Mouse (Mus musculus) stomach, postnatal 0 days (tissue): ENCODE data around the gene Prkcq. TPM values are rescaled to one million over a fixed set of nuclear protein-coding genes. Genes with fewer than 3 reads are reported as not detected.

Source experiments
- ATAC-seq: fragments of 200-750 bp; cut with Nextera tagmentation; 2 replicates; pipeline ENCODE4 v1.8.0; 2017; ENCODE audit not compliant: low FRiP score, low TSS enrichment
- DNase-seq: peaks from one replicate; pipeline ENCODE4 v3.0.0-alpha.2; 2016; ENCODE audit warnings: low spot score
- H3K27ac ChIP-seq: fragments of 300-500 bp; sonication (generic); replicated peaks from 2 replicates; pipeline ENCODE4 v1.5.1; 2014; ENCODE audit warnings: mild to moderate bottlenecking, control low read depth
- H3K27me3 ChIP-seq: fragments of 300-500 bp; sonication (generic); 2 replicates; pipeline ENCODE4 v1.6.1; 2014; ENCODE audit warnings: low read length; ENCODE audit not compliant: control insufficient read depth, insufficient read depth
- H3K36me3 ChIP-seq: fragments of 300-500 bp; sonication (generic); 2 replicates; pipeline ENCODE4 v1.6.1; 2014; ENCODE audit warnings: low read length, mixed read lengths; ENCODE audit not compliant: control insufficient read depth, insufficient read depth
- H3K4me1 ChIP-seq: fragments of 300-500 bp; sonication (generic); replicated peaks from 2 replicates; pipeline ENCODE4 v1.6.1; 2014; ENCODE audit warnings: antibody characterized with exemption; ENCODE audit not compliant: control insufficient read depth, insufficient read depth
- H3K4me2 ChIP-seq: fragments of 300-500 bp; sonication (generic); replicated peaks from 2 replicates; pipeline ENCODE4 v1.6.1; 2014; ENCODE audit warnings: low read depth, mild to moderate bottlenecking, control low read depth, moderate library complexity
- H3K4me3 ChIP-seq: fragments of 300-500 bp; sonication (generic); 2 replicates; pipeline ENCODE4 v1.5.1; 2014; ENCODE audit warnings: low read depth, low read length, control low read depth
- H3K9ac ChIP-seq: fragments of 300-500 bp; sonication (generic); 2 replicates; pipeline ENCODE4 v1.6.1; 2014; ENCODE audit warnings: mild to moderate bottlenecking, low read length, control low read depth, mixed read lengths
- H3K9me3 ChIP-seq: fragments of 300-500 bp; sonication (generic); 2 replicates; pipeline ENCODE4 v1.6.1; 2016; ENCODE audit warnings: low read length; ENCODE audit not compliant: control insufficient read depth
- CTCF ChIP-seq: IDR thresholded peaks from 2 replicates; pipeline ENCODE4 v1.5.1; 2016; ENCODE audit warnings: antibody characterized with exemption, low read depth, mild to moderate bottlenecking, moderate library complexity
- EP300 ChIP-seq: optimal IDR thresholded peaks from 2 replicates; pipeline ENCODE3; 2016; ENCODE audit warnings: antibody characterized with exemption
- WGBS: fragments of 180-500 bp; shearing (Covaris S2); extraction: QIAGEN DNeasy Blood & Tissue Kit; methylation state at CpG from one replicate; pipeline ENCODE4 v1.1.7; 2014; 5-methylcytosine and 5-hydroxymethylcytosine counted together
- polyA plus RNA-seq: library from polyadenylated mRNA; unstranded; fragments of >200 nt; fragmentation: Nextera tagmentation; extraction: Ambion mirVana; gene quantifications from 2 replicates; pipeline ENCODE4 v1.2.1, GENCODE M21; 2015

Gene Prkcq
- polyA plus RNA-seq, 1 experiment from 2014 or later, result 0.91 TPM

- 62% methylated on average over 5 of the region's 5 CpGs for WGBS
- H3K27me3 ChIP-seq, result no peaks in the 10 kb centered on the region
- H3K4me3 ChIP-seq, result no peak overlapping the region
- no peak for DNase-seq
- TF ChIP-seq CTCF, result no peak
- TF ChIP-seq EP300, result no peak
- ATAC-seq, result no peak
- H3K4me2 ChIP-seq, result no peak overlapping the region
- H3K27ac ChIP-seq, result no peak overlapping the region
- no peaks in the 10 kb centered on the region for H3K9me3 ChIP-seq
- no peaks in the 10 kb centered on the region for H3K4me1 ChIP-seq
- H3K36me3 ChIP-seq, result no peaks in the 10 kb centered on the region
- no peak overlapping the region for H3K9ac ChIP-seq
Observed at GRCm38 (mm10) chr2:11216847-11217246, 44.9 kb downstream of the Prkcq start.

GRCm38 (mm10) chr2:11218122-11218521, 46.2 kb downstream of the Prkcq start:
- no peak overlapping the region for H3K4me3 ChIP-seq
- DNase-seq, result no peak
- TF ChIP-seq EP300 (no peak), CTCF (no peak)
- no peak overlapping the region for H3K4me2 ChIP-seq
- 75% methylated on average over 5 of the region's 5 CpGs for WGBS
- no peaks in the 10 kb centered on the region for H3K27me3 ChIP-seq
- H3K9ac ChIP-seq, result no peak overlapping the region
- no peak overlapping the region for H3K27ac ChIP-seq
- no peaks in the 10 kb centered on the region for H3K4me1 ChIP-seq
- H3K9me3 ChIP-seq, result no peaks in the 10 kb centered on the region
- no peaks in the 10 kb centered on the region for H3K36me3 ChIP-seq
- no peak for ATAC-seq

GRCm38 (mm10) chr2:11219262-11219661, 47.4 kb downstream of the Prkcq start:
- ATAC-seq, result no peak

GRCm38 (mm10) chr2:11224808-11225484, 53.0 kb downstream of the Prkcq start:
- no peaks in the 10 kb centered on the region for H3K4me1 ChIP-seq
- no peaks in the 10 kb centered on the region for H3K27me3 ChIP-seq
- H3K36me3 ChIP-seq, result no peaks in the 10 kb centered on the region
- H3K4me3 ChIP-seq, result no peak overlapping the region
- no peak for TF ChIP-seq EP300
- no peak for TF ChIP-seq CTCF
- no peaks in the 10 kb centered on the region for H3K9me3 ChIP-seq
- no peak overlapping the region for H3K9ac ChIP-seq
- no peak overlapping the region for H3K4me2 ChIP-seq
- DNase-seq (no peak), ATAC-seq (no peak)
- WGBS, result 82% methylated on average over 3 of the region's 3 CpGs
- no peak overlapping the region for H3K27ac ChIP-seq

More at GRCm38 (mm10) chr2:11219262-11219661, 47.4 kb downstream of the Prkcq start:
- Histone ChIP-seq H3K4me2 (no peak overlapping the region), H3K27me3 (no peaks in the 10 kb centered on the region), H3K4me3 (no peak overlapping the region), H3K9me3 (no peaks in the 10 kb centered on the region), H3K4me1 (no peaks in the 10 kb centered on the region), H3K36me3 (no peaks in the 10 kb centered on the region), H3K9ac (no peak overlapping the region), H3K27ac (no peak overlapping the region)
- TF ChIP-seq CTCF (no peak), EP300 (no peak)
- WGBS, result 95% methylated on average over 2 of the region's 2 CpGs
- DNase-seq, result no peak

- H3K4me3 ChIP-seq, result no peak overlapping the region
- TF ChIP-seq EP300, result no peak
- no peak for TF ChIP-seq CTCF
- no peak overlapping the region for H3K27ac ChIP-seq
- H3K9me3 ChIP-seq, result no peaks in the 10 kb centered on the region
- ATAC-seq (no peak), DNase-seq (no peak)
- 71% methylated on average over 5 of the region's 5 CpGs for WGBS
- no peaks in the 10 kb centered on the region for H3K4me1 ChIP-seq
- no peak overlapping the region for H3K4me2 ChIP-seq
- H3K27me3 ChIP-seq, result no peaks in the 10 kb centered on the region
- H3K9ac ChIP-seq, result no peak overlapping the region
- no peaks in the 10 kb centered on the region for H3K36me3 ChIP-seq
Observed at GRCm38 (mm10) chr2:11225485-11225876, 53.6 kb downstream of the Prkcq start.

- Histone ChIP-seq H3K9me3 (no peaks in the 10 kb centered on the region), H3K9ac (no peak overlapping the region), H3K27me3 (no peaks in the 10 kb centered on the region), H3K4me3 (no peak overlapping the region), H3K4me1 (no peaks in the 10 kb centered on the region), H3K36me3 (no peaks in the 10 kb centered on the region), H3K27ac (no peak overlapping the region), H3K4me2 (no peak overlapping the region)
- 78% methylated on average over 7 of the region's 7 CpGs for WGBS
- TF ChIP-seq CTCF, result no peak
- TF ChIP-seq EP300, result no peak
- no peak for DNase-seq
- ATAC-seq, result no peak
Observed at GRCm38 (mm10) chr2:11226555-11226954, 54.6 kb downstream of the Prkcq start.
